Mouse (Mus musculus) natural killer cell, adult 2 months (primary cell): ENCODE data around the gene Dyx1c1.

ENCODE experiments used
- DNase-seq, 2 experiments: peaks; one replicate each; pipeline ENCODE4 v3.0.0; 2022; ENCODE audit warnings: low spot score in 2 of 2

The Dyx1c1 gene

DNA sequence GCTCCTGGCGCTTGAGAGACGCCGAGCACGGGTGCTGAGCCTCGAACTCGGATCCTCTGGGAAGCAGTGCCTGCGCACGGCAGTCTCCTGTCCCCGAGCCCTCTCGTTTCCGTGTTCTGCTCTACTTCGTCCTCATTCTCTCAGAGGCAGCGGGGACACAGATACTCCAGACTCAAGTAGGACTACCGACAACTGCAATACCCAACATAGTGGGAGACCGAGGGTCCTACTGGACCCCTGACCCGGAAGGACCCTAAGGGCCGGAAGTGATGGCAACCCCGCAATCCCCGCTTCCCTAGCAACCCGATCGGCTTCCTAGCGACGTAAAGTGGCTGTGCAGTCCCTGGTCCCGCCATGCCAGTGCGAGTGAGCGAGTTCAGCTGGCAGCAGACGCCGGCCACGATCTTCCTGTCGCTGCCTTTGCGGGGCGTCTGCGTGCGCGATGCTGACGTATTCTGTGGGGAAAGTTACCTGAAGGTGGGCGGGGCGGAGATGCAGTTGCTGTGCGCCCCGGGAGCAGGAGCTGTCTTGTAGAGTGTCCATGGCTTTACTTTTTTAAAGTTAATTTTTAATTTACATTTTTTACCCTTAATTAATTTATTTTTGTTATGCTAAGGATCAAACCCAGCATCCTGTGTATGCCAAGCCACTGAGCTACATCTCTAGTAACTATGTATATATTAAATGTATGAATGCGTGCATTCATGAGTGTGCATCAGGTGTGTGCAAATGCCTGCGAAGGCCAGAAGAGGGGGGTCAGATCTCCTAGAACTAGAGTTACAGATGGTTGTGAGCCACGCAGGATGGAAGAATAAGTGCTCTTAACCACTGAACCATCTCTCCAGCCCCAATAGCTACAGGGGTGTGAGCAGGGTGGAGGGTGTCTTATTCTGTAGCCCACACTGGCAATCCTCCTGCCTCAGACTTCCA lies at the start of gene Dyx1c1, which contains the start of gene Gm44503:
Gene Dyx1c1 (plus strand): TSS at position 265 of the 930 bp plus-strand sequence.
Gene Gm44503 (plus strand): TSS at position 332 of the 930 bp plus-strand sequence.
- peak; percentile 79 to 86 for DNase-seq

DNA sequence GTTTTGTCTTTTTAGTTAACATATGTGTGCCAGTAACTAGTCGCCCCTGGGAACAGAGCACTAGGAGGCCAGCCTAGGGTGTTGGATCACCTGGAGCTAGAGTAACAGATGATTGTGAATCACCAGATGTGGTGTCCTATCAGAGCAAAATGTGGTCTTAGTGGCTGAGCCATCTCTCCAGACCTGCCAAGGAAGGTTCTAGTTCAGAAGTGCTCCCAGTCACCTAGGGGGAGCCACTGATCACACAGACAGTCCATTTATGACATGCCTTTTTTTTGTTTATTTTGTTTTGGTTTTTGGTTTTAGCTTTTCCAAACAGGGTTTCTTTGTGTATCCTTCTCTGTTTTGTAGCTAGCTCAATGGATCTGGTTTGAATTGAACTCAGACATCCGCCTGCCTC lies 47.2 kb upstream of the Dyx1c1 start:
- DNase-seq, result no peak

DNA sequence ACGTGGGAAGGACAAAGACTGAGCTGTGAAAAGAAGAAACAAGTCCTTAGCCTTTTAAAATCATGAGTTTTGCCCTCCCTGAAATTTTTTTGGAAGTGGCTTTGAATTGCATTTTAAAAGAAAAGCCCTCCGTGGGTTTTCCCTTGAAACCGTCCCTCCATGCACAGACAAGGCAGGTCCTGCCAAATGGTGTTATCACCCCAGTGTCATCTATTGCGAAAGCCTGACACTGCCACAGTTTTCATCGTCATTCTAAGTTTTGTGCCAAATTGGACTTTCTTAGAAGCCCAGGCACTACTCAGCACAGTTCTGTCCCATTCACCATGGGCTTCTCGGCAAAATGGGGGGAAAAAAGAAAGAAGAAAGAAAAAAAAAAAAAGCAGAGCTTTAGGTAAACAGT lies 45.0 kb upstream of the Dyx1c1 start:
- DNase-seq, result no peak

DNA sequence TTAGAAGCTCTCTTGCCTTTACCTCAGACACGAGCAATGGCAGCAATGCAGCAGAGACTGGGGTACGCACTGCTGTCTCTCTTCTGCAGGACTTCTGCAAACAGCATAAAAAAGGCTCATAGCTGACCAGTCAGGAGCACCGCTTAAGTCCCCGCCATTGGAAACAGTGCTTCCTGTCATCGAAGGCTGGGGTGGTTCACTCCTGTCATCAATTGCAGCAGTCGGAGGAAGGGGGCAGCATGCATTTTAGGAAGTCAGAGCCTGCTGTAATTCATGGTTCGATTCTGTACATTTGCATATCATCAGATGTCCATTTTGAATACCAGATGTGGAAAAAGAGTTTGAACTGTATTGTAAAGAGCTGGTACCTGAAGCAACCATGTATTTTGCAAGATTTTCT lies 42.9 kb upstream of the Dyx1c1 start:
- DNase-seq, result no peak

DNA sequence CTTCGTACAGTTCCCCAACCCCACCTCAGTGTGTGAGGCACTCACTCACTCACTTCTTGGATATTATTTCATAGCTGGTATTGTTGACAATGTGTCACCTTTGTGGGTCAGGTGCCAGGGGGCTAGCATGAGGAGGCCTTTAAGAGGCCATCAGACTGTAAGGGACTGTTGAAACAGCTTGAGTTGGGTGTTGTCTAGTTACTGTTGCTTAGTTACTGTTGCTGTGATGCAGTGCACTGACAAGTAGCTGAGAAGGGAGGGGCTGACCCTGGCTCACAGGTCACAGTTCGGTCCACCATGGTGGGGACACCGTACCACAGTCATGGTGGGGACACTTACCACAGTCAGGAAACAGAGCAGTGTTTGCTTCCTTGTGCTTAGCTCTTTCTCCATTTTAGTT lies 35.5 kb upstream of the Dyx1c1 start:
- DNase-seq, result no peak

DNA sequence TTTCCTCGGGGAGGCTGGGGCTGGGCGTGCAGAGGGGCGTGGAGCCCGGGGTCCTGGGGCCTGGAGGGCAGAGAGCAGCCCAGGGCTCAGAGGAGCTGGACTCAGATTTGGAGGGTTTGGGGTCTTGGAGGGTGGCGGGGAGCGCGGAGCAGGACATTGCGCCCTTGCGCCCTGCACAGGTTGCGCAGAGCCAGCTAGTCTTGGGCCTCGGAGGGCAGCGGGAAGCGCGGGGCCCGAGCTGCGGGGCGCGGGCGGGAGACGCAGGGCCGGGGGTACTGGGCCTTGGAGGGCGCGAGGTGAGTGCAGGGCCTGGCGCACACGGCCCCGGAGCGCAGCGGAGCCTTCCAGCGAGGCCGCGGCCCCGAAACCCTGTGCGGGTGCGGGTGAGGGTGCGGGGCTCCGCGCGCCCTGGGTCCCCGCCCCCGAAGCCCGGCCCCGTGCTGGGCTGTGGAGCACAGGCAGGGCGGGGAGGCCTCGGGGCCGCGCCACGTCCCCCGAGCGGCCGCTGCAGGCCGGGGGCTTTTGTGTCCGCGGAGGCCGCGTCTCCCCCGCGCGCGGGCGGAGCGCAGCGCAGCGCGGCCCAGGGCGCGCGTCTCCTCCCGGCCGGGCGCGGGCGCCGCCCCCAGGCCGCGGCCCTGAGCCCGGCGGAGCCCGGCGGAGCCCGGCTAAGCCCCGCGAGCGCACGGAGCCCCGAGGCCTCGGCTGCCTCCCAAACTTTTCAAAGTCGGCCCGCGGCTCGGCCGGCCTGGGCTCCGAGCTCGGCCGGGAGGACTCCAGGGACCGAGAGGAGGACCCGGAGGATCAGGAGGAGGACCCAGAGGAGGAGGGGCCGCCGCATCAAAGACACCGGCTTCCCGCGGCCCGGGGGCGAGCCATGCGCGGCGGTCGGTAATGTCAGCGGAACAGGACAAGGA lies 33.3 kb upstream of the Dyx1c1 start, which contains the start of gene Pygo1:
Gene Pygo1 (plus strand): TSS at position 625 of the 914 bp plus-strand sequence.
- no peak for DNase-seq

DNA sequence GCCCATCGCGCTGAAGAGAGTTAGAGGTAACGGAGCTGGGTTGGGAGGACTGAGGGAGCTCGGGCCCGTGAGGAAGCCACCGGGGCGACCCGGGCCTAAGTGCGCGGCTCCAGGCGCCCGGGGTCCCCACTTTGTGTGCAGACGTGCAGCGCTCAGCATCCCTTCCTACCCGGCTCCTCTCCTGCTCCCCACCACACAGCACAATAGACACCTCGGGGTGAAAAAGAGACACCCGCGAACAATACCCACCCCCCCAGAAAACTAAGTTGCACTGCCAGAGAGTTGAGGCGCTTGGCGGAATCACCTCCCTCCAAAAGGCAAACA lies 32.7 kb upstream of the Dyx1c1 start:
- no peak for DNase-seq

DNA sequence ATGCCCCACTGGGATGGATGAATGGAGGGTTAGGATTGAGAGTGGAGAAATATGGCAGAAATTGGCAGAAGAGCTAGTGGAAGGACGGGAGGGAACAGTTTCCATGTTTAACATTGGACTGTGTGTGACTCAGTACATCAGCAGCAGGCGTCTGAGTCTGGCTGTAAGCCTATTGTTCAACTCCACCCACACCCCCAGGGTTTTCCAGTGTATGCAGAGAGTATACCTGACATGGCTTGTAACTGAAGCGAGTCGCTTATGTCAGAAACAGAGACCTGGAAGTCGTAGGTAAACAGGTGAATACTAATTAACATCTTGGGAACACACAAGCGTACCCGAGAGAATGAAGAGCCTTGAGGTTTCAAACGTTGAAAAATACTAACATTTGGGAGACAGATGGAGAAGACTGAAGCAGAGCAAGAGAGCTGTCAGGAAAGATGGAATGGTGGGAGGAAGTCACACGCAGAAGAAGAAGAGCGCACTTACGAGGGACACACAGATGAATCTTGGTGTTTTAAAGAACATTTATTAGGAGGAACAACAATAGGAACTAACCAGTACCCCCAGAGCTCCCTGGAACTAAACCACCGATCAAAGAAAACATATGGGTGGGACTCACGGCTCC lies 27.3 kb upstream of the Dyx1c1 start:
- no peak for DNase-seq

DNA sequence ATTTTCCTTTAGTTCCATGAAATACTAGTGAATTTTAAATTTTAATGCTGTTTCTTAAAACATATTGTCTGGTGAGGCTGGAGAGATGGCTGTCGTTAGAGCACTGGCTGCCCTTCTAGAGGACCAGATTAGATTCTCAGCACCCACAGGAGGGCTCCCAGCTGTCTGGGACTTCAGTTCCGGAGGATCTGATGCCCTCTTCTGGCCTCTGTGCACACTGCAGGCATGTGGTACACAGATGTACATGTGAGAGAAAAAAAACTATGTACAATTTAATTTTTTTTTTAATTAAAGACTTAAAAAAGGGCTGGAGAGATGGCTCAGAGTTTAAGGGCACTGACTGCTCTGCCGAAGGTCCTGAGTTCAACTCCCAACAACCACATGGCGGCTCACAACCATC lies 23.3 kb upstream of the Dyx1c1 start:
- DNase-seq, result no peak

DNA sequence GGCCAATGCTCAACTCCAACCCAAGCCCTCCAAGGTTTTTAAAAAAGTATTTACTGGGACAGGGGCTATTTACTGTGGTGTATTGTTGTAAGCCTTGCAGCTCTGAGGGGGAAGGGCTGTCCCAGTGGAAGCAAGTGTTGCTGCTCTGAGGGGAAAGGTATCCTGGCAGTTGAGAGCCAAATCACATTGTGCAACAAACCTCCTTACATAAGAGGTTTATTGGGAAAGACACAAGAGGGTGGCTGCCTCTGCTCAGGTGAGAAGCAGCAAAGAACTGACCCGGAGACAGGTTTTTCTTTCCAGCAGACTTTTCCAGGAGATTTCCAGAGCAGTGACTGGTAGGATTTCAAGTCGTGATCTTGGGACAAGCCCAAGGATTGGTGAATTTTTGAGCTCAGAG lies 22.3 kb upstream of the Dyx1c1 start:
- no peak for DNase-seq

DNA sequence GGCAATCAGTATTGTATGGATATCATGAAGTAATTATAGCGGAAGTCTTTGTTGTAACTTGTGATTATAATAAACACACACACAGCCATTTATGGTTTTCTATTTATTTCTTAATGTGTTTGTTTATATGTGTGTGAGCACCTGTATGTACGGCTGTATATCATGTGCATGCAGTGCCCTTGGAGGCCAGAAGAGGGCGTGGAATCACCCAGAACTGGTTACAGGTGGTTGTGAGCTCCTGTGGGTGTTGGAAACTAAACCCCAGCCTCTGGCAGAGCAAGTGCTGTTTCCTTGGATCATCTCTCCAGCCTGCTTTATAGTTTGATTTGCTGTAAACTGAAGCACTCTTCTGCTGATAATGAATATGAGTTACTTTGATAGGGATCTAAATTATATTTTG lies 15.2 kb upstream of the Dyx1c1 start:
- no peak for DNase-seq

DNA sequence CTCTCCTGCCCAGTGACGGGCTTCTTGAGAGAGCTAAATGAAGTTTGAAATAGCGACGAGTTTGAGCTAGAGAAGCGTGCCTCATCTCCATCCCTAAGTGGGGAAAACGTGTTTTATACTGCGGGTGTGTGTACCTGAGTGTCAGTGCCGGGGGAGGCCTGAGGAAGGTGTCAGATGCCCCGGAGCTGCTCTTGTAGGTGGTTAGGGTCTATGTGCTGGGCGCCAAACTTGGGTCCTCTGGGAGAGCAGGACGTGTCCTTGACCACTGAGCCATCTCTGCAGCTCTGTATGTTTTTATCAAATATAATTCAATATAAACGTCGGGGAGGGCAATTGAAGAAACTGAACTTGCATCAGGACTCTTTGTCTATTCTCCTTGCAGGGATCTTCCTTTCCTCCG lies 14.3 kb upstream of the Dyx1c1 start:
- no peak for DNase-seq

DNA sequence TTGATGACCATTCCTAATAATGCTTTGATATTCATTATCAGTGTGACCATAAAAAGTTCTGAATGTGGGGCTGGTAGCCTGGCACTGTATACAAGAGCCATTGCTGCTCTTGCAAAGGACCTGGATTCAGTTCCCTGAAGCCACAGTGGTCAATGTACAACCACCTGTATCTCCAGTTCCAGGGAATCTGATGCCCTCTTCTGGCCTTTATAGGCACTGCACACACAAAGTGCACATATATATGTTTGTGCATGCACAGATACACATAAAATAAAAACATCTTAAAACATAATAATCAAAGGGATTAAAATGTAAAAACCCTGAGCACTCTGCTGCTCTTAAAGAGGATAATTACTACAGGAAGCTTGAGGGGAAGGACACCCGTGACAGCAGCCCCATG lies 11.6 kb upstream of the Dyx1c1 start:
- DNase-seq, result no peak

DNA sequence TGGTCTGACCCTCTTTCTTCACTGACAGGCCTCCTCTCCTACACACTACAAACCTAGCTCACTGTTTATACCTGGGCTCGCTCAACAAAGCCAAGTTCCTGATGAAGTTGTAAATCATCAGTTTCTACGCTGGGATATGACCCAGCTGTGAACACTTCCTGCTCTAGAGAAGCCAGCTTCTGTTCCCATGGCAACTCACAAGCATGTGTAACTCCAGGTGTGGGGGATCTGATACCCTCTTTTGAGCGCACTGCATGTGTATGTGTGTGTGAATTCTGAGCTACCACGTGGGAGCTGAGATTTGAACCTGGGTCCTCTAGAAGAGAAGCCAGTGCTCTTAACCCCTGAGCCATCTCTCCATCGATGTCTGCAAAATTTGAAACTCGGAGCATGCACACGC lies 9.0 kb upstream of the Dyx1c1 start:
- no peak for DNase-seq

DNA sequence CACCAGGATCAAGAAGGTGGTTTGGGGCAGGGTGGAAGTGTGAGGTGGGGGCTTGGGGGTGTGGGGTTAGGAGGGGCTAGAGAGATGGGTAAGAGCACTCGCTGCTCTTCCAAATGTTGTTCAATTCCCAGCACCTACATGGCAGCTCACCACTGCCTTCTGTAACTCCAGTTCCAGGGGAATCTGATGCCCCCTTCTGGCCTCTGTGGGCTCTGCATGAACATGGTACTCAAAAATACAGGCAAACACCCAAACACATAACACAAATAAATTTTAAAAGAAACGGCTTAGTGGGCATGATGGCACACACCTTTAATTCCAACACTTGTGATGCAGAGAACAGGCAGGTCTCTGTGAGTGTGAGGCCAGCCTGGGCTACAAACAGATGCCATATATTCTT lies 3.8 kb upstream of the Dyx1c1 start:
- peak in 1 of 2 experiments; percentile 14 for DNase-seq

DNA sequence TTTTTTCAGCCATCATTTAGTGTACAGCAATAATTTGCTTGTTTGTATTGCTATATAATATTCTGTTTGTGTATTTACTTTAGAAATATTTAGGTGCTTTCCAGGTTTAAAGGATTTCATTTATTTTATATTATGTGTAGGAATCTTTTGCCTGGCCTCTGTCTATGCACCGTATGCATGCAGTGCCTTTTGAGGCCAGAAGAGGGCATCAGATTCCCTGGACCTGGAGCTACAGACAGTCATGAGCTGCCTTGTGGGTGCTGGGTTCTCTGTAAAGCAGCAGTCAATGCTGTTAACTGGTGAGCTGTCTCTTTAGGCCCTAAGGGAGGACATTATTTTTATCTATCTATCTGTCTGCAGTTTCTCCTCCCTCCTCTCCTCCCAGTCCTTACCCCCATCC lies 3.0 kb upstream of the Dyx1c1 start:
- DNase-seq, result peak; percentile 53 to 63

DNA sequence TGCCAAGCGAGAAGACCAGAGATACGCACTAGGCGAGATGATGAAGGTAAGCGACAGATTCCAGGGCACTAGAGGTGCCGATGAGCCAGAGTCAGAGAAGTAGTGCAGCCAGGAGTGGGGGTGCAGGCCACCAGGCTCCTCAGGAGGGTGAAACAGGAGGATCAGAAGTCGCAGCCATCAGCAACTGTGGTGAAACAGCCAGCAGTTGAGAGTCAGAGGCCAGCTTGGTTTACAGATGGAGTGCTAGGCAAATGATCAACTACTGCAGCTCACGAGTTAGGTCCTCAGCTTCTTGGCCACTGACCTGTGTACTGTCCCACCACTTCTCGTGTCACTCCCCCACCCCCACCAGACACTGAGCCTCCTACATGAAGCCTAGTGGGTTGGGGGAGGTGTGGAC lies 2.8 kb downstream of the Dyx1c1 start:
- no peak for DNase-seq

DNA sequence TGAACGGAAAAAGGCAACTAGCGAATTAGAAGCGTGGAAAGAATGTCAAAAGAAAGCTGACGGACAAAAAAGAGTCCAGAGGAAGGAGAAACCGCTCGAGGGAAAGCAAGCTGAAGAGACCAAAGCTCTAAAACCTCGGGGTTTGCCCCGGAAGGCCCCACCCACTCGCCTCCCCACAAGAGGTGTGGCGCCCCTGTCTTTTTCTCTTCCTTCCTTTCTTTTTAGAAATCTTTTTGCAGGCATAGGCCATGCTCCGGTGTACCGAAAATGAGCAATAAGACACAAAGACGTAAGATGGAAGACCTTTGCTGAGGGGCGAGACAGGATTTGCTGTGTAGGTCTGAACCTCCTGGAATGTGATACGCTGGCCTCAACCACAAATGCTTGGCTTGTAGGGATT lies 3.4 kb downstream of the Dyx1c1 start:
- peak; percentile 49 to 56 for DNase-seq

DNA sequence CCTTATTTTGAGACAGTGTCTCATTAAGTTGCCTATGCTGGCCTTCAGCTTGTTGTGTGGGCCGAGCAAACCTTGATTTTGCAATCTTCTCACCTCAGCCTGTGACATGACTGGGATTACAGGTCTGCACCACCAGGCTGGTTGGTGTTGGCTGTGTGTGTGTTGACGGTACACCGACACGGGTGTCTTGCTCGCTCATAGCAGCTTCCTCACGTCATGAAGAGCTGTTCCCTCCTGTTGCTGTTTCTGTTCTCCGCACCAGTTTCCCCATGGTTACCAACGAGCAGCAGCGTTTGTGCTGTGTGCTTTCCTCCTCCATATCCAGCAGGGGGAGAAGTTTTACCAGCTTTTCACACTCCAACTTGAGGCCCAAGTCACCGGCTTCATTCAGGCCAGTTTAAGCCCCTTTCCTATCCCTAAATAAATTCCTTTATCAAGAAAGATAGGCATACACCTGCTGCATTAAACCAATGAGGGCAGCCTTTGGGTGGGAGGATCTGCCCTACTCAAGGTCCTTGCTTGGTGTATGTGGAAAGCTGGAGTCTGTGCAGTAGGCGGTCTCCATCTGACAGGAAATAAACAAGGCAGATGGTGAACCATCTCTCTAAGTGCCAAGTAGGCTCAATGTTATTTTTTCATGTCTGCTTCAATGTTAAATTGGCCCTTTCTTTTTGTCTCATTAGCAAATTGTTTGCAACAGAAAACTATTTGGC lies 9.9 kb downstream of the Dyx1c1 start:
- peak; percentile 55 to 62 for DNase-seq

DNA sequence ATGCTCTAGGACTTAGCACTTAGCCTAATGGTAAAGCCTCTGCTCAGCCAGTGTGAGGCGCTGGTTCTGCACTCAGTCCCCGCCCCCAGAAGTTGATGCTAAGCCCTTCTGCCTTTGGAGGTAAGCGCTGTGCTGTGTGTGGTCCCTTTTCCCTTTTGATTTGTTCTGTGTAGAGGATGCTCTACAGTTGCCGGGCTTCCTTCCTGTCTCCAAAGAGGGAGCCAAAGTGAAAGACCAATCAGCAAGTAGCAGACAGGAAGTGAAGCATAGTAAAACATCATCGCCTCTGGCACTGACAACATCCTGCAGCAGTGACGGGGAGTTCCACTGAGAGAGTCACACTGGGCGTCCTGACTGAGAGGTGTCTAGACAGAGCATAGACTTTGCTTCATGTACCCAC lies 11.3 kb downstream of the Dyx1c1 start:
- DNase-seq, result peak; percentile 71 to 73

DNA sequence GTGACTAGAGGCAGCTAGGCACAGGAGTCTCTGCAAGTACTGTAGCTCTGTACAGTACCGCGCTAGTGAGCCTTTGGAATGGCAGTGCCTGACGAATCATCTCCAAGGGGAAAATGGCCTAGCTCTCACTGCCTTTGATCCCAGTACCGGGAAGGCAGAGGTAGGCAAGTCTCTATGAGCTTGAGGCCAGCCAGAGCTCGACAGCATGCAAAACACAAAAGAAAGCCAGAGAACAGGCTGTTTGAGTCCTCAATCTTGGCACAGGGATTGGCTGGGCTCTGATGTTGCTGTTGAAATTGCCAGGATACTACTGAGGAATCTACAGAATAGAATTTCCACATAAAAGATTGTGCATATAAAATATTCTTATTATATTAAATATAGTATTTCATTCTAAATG lies 13.8 kb downstream of the Dyx1c1 start:
- no peak for DNase-seq

DNA sequence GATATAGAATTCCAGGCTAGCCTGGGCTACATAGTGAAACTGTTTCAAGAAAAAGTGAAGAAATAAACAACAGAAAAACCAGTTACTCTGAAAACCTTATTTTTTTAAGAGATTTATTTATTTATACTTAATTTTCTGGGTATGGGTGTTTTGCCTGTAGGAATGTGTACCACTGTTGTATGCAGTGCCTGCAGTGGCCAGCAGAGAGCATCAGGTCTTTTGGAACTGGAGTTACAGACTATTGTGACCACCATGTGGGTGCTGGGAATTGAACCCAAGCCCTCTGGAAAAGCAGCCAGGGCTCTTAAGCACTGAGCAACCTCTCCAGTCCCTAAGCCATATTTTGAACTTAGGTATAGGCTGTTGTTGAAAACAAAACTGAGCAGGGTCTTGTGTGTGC lies 14.4 kb downstream of the Dyx1c1 start:
- DNase-seq, result no peak
